Mouse (Mus musculus) hindbrain, embryonic 15.5 days (tissue): ENCODE measurements around the gene Shank1. TPM values are rescaled to one million over a fixed set of nuclear protein-coding genes. Genes with fewer than 3 reads are reported as not detected.

Experiments used
- ATAC-seq: fragments of 200-750 bp; cut with Nextera tagmentation; 2 replicates; pipeline ENCODE4 v1.8.0; 2017; ENCODE audit warnings: low read depth, moderate number of reproducible peaks, moderate TSS enrichment; ENCODE audit not compliant: low FRiP score
- H3K27ac ChIP-seq: fragments of 300-500 bp; sonication (generic); replicated peaks from 2 replicates; pipeline ENCODE4 v1.5.1; 2015; ENCODE audit warnings: mild to moderate bottlenecking, inconsistent platforms
- H3K27me3 ChIP-seq: fragments of 300-500 bp; sonication (generic); 2 replicates; pipeline ENCODE4 v1.6.1; 2015; ENCODE audit warnings: control low read depth, inconsistent platforms
- H3K36me3 ChIP-seq: fragments of 300-500 bp; sonication (generic); 2 replicates; pipeline ENCODE4 v1.6.1; 2015; ENCODE audit warnings: control low read depth, inconsistent platforms
- H3K4me1 ChIP-seq: fragments of 300-500 bp; sonication (generic); replicated peaks from 2 replicates; pipeline ENCODE4 v1.6.1; 2015; ENCODE audit warnings: control low read depth, inconsistent platforms
- H3K4me2 ChIP-seq: fragments of 300-500 bp; sonication (generic); 2 replicates; pipeline ENCODE4 v1.6.1; 2015; ENCODE audit warnings: moderate library complexity, mild to moderate bottlenecking, inconsistent platforms
- H3K4me3 ChIP-seq: fragments of 300-500 bp; sonication (generic); 2 replicates; pipeline ENCODE4 v1.5.1; 2015; ENCODE audit warnings: mild to moderate bottlenecking, inconsistent platforms
- H3K9ac ChIP-seq: fragments of 300-500 bp; sonication (generic); 2 replicates; pipeline ENCODE4 v1.6.1; 2015; ENCODE audit warnings: inconsistent platforms
- H3K9me3 ChIP-seq: fragments of 300-500 bp; sonication (generic); 2 replicates; pipeline ENCODE4 v1.6.1; 2016; ENCODE audit warnings: control low read depth, inconsistent platforms
- WGBS: fragments of 180-500 bp; shearing (Covaris S2); methylation state at CpG from one replicate; pipeline ENCODE4 v1.1.7; 2015; 5-methylcytosine and 5-hydroxymethylcytosine counted together
- polyA plus RNA-seq: library from polyadenylated mRNA; unstranded; fragments of >200 nt; fragmentation: Nextera tagmentation; extraction: Ambion mirVana; gene quantifications from 2 replicates; pipeline ENCODE4 v1.2.1, GENCODE M21; 2015

The Shank1 gene
- polyA plus RNA-seq, 1 experiment from 2014 or later = 42.3 TPM

GRCm38 (mm10) chr7:44359908-44360672 is 50.0 kb downstream of the Shank1 start:
- Histone ChIP-seq H3K9ac (peak overlapping the region; percentile 69), H3K9me3 (no peaks in the 10 kb centered on the region), H3K36me3 (0 out of 2 replicates have a peak, but pooled peaks cover 2% of the 10 kb centered on the region), H3K4me2 (peak overlapping the region; percentile 98), H3K4me3 (peak overlapping the region; percentile 56), H3K4me1 (peaks cover 35% of the 10 kb centered on the region), H3K27ac (peak overlapping the region; percentile 92), H3K27me3 (peaks cover 5% of the 10 kb centered on the region; the same call in 1 of the 2 replicates)
- ATAC-seq = peak; percentile 87
- WGBS = under 1% methylated on average over 54 of the region's 54 CpGs

GRCm38 (mm10) chr7:44360792-44361301 is 50.8 kb downstream of the Shank1 start:
- 5% methylated on average over 21 of the region's 21 CpGs for WGBS
- Histone ChIP-seq H3K9ac (peak overlapping the region; percentile 69), H3K4me3 (peak overlapping the region; percentile 56), H3K9me3 (no peaks in the 10 kb centered on the region), H3K36me3 (no peaks in the 10 kb centered on the region), H3K4me2 (peak overlapping the region; percentile 98), H3K27me3 (peaks cover 5% of the 10 kb centered on the region; the same call in 1 of the 2 replicates), H3K27ac (peak overlapping the region; percentile 92), H3K4me1 (peaks cover 35% of the 10 kb centered on the region)
- ATAC-seq = peak; percentile 60

- H3K27me3 ChIP-seq = no peaks in the 10 kb centered on the region
- WGBS = 93% methylated on average over 8 of the region's 8 CpGs
Measured at GRCm38 (mm10) chr7:44372678-44373077, 62.6 kb downstream of the Shank1 start.

GRCm38 (mm10) chr7:44373460-44373859 is 63.4 kb downstream of the Shank1 start:
- peaks cover 14% of the 10 kb centered on the region for H3K4me1 ChIP-seq
- no peaks in the 10 kb centered on the region for H3K27me3 ChIP-seq
- ATAC-seq = no peak; the same call in 1 of the 2 replicates
- peak overlapping the region; percentile 33 for H3K9ac ChIP-seq
- no peaks in the 10 kb centered on the region for H3K36me3 ChIP-seq
- no peaks in the 10 kb centered on the region for H3K9me3 ChIP-seq
- peak overlapping the region; percentile 82 for H3K4me2 ChIP-seq
- H3K27ac ChIP-seq = peak overlapping the region; percentile 45; the same call in 1 of the 2 replicates
- WGBS = 17% methylated on average over 7 of the region's 7 CpGs
- H3K4me3 ChIP-seq = peak overlapping the region; percentile 52

More at GRCm38 (mm10) chr7:44372678-44373077, 62.6 kb downstream of the Shank1 start:
- H3K9ac ChIP-seq = no peak overlapping the region
- ATAC-seq = no peak
- H3K4me1 ChIP-seq = peaks cover 14% of the 10 kb centered on the region
- no peaks in the 10 kb centered on the region for H3K9me3 ChIP-seq
- no peak overlapping the region for H3K4me2 ChIP-seq
- no peaks in the 10 kb centered on the region for H3K36me3 ChIP-seq
- H3K4me3 ChIP-seq = no peak overlapping the region
- no peak overlapping the region for H3K27ac ChIP-seq

GRCm38 (mm10) chr7:44373889-44374652 is 64.0 kb downstream of the Shank1 start:
- no peaks in the 10 kb centered on the region for H3K9me3 ChIP-seq
- H3K9ac ChIP-seq = peak overlapping the region; percentile 53
- no peaks in the 10 kb centered on the region for H3K27me3 ChIP-seq
- H3K4me1 ChIP-seq = peaks cover 14% of the 10 kb centered on the region
- WGBS = under 1% methylated on average over 19 of the region's 19 CpGs
- H3K4me3 ChIP-seq = peak overlapping the region; percentile 52
- peak overlapping the region; percentile 79 for H3K27ac ChIP-seq
- no peaks in the 10 kb centered on the region for H3K36me3 ChIP-seq
- ATAC-seq = peak; percentile 91
- peak overlapping the region; percentile 82 for H3K4me2 ChIP-seq

- H3K4me1 ChIP-seq = peaks cover 14% of the 10 kb centered on the region
- H3K4me3 ChIP-seq = peak overlapping the region; percentile 52
- WGBS = 1% methylated on average over 5 of the region's 5 CpGs
- H3K36me3 ChIP-seq = no peaks in the 10 kb centered on the region
- H3K27me3 ChIP-seq = no peaks in the 10 kb centered on the region
- peak overlapping the region; percentile 82 for H3K4me2 ChIP-seq
- peak overlapping the region; percentile 53 for H3K9ac ChIP-seq
- no peaks in the 10 kb centered on the region for H3K9me3 ChIP-seq
- peak overlapping the region; percentile 79 for H3K27ac ChIP-seq
- ATAC-seq = peak; percentile 25; the same call in 1 of the 2 replicates
Measured at GRCm38 (mm10) chr7:44374756-44375155, 64.7 kb downstream of the Shank1 start.

GRCm38 (mm10) chr7:44375207-44375606 is 65.2 kb downstream of the Shank1 start:
- Histone ChIP-seq H3K4me3 (peak overlapping the region; percentile 52), H3K27ac (peak overlapping the region; percentile 79), H3K4me2 (peak overlapping the region; percentile 82), H3K9ac (peak overlapping the region; percentile 53; the same call in 1 of the 2 replicates), H3K4me1 (peaks cover 14% of the 10 kb centered on the region), H3K27me3 (no peaks in the 10 kb centered on the region), H3K9me3 (no peaks in the 10 kb centered on the region), H3K36me3 (no peaks in the 10 kb centered on the region)
- WGBS = 5% methylated on average over 10 of the region's 10 CpGs
- no peak for ATAC-seq

GRCm38 (mm10) chr7:44375793-44376192 is 65.7 kb downstream of the Shank1 start:
- no peak for ATAC-seq

GRCm38 (mm10) chr7:44378290-44378689 is 68.2 kb downstream of the Shank1 start:
- H3K4me3 ChIP-seq = no peak overlapping the region
- H3K27me3 ChIP-seq = no peaks in the 10 kb centered on the region
- H3K9me3 ChIP-seq = no peaks in the 10 kb centered on the region
- H3K4me1 ChIP-seq = peaks cover 20% of the 10 kb centered on the region
- H3K27ac ChIP-seq = no peak overlapping the region
- H3K9ac ChIP-seq = no peak overlapping the region
- 40% methylated on average over 4 of the region's 4 CpGs for WGBS
- H3K4me2 ChIP-seq = no peak overlapping the region
- no peaks in the 10 kb centered on the region for H3K36me3 ChIP-seq
- ATAC-seq = no peak

More at GRCm38 (mm10) chr7:44375793-44376192, 65.7 kb downstream of the Shank1 start:
- Histone ChIP-seq H3K27me3 (no peaks in the 10 kb centered on the region), H3K9me3 (no peaks in the 10 kb centered on the region), H3K4me3 (no peak overlapping the region), H3K4me1 (peaks cover 14% of the 10 kb centered on the region), H3K36me3 (no peaks in the 10 kb centered on the region), H3K9ac (no peak overlapping the region), H3K27ac (no peak overlapping the region), H3K4me2 (no peak overlapping the region)
- WGBS = 47% methylated on average over 3 of the region's 3 CpGs

GRCm38 (mm10) chr7:44382541-44382940 is 72.5 kb downstream of the Shank1 start:
- H3K4me1 ChIP-seq = peaks cover 25% of the 10 kb centered on the region; the same call in 1 of the 2 replicates
- H3K4me3 ChIP-seq = no peak overlapping the region
- H3K27ac ChIP-seq = peak overlapping the region; percentile 78
- WGBS = 46% methylated on average over 12 of the region's 12 CpGs
- no peaks in the 10 kb centered on the region for H3K36me3 ChIP-seq
- peak overlapping the region; percentile 18; the same call in 1 of the 2 replicates for H3K4me2 ChIP-seq
- H3K9me3 ChIP-seq = no peaks in the 10 kb centered on the region
- ATAC-seq = peak; percentile 33; the same call in 1 of the 2 replicates
- no peak overlapping the region for H3K9ac ChIP-seq
- H3K27me3 ChIP-seq = no peaks in the 10 kb centered on the region

GRCm38 (mm10) chr7:44383980-44384715 is 74.1 kb downstream of the Shank1 start, which contains the start of gene Syt3:
Gene Syt3 (plus strand): TSS chr7:44384102.
- Histone ChIP-seq H3K4me3 (peak within 1 kb of the TSS; percentile 67), H3K36me3 (no peaks in the 10 kb centered on the region), H3K4me2 (peak within 1 kb of the TSS; percentile 93), H3K9me3 (no peaks in the 10 kb centered on the region), H3K4me1 (peaks cover 25% of the 10 kb centered on the region; the same call in 1 of the 2 replicates), H3K9ac (peak within 1 kb of the TSS; percentile 73), H3K27ac (peak within 1 kb of the TSS; percentile 78), H3K27me3 (no peaks in the 10 kb centered on the region)
- ATAC-seq = peak; percentile 91
- 1% methylated on average over 27 of the region's 33 CpGs for WGBS
